Mouse (Mus musculus) ovary, postnatal 36 days (tissue): ENCODE data around the gene E2f7.
"Not testable (repeated sequence)": the region's sequence is repeated elsewhere in the genome, so short reads cannot be mapped to it uniquely, and the experiment has no call there.

Source experiments
- DNase-seq: peaks from one replicate; pipeline ENCODE4 v3.0.0; 2022; ENCODE audit warnings: low spot score, mixed read lengths

E2f7 gene

GRCm38 (mm10) chr10:110744686-110745639, at the start of gene E2f7:
Gene E2f7, plus strand, starts transcription at chr10:110745439.
- DNase-seq = peak; percentile 90

GRCm38 (mm10) chr10:110701276-110701675, 44.0 kb upstream of the E2f7 start:
- no peak for DNase-seq

GRCm38 (mm10) chr10:110705672-110706071, 39.6 kb upstream of the E2f7 start:
- DNase-seq = no peak

GRCm38 (mm10) chr10:110707390-110708113, 37.7 kb upstream of the E2f7 start:
- DNase-seq = no peak

- DNase-seq = no peak
These were observed 28.4 kb upstream of the E2f7 start for GRCm38 (mm10) chr10:110716887-110717286.

DNA sequence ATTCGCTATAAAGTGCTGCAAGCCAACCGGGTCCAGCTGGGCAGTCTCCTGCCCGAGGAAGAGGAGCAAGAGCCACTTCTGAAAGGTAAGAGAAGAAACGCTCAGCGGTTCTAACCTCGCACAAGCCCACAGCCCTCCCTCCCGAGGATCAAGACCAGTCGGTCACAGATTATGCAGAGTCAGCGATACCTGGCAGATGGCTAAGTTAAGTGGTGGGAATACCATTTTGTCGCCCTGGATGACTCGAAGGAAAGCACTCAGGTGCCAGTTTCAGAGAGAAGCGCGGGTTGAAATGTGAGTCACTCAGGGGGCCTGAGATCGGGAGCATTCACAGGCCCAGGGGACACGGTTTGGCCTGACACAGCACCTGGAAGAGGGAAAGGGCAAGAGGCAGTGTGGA, 18.8 kb upstream of the E2f7 start:
- no peak for DNase-seq

- peak; percentile 31 for DNase-seq
These were observed 17.4 kb upstream of the E2f7 start for GRCm38 (mm10) chr10:110727816-110728215.

- DNase-seq = peak; percentile 44
These were observed 11.9 kb upstream of the E2f7 start for GRCm38 (mm10) chr10:110733343-110733742.

- DNase-seq = no peak
These were observed 1.5 kb upstream of the E2f7 start for GRCm38 (mm10) chr10:110743701-110744100.

DNA sequence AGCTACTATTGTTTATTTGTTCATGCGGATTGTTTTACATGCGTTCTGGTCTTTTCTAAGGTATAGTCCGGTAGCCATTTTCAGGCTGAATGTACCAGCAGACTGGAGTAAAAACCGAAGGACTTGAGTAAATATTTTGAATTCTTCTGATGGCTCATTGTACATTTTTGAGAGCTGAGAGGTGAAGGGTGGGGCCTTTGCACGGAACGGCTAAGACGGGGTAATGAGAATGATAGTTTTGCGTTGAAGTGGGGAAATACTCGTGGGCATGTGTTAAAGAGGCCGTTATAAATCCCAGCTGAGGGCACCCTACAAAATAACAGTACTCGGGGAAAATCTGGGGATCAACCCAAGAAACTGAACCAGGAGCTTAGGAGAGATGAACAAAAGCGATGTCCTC, 1.1 kb upstream of the E2f7 start:
- DNase-seq = no peak

GRCm38 (mm10) chr10:110745640-110746032, 397 bp downstream of the E2f7 start:
- no peak for DNase-seq

GRCm38 (mm10) chr10:110749081-110749480, 3.8 kb downstream of the E2f7 start:
- DNase-seq = no peak

DNA sequence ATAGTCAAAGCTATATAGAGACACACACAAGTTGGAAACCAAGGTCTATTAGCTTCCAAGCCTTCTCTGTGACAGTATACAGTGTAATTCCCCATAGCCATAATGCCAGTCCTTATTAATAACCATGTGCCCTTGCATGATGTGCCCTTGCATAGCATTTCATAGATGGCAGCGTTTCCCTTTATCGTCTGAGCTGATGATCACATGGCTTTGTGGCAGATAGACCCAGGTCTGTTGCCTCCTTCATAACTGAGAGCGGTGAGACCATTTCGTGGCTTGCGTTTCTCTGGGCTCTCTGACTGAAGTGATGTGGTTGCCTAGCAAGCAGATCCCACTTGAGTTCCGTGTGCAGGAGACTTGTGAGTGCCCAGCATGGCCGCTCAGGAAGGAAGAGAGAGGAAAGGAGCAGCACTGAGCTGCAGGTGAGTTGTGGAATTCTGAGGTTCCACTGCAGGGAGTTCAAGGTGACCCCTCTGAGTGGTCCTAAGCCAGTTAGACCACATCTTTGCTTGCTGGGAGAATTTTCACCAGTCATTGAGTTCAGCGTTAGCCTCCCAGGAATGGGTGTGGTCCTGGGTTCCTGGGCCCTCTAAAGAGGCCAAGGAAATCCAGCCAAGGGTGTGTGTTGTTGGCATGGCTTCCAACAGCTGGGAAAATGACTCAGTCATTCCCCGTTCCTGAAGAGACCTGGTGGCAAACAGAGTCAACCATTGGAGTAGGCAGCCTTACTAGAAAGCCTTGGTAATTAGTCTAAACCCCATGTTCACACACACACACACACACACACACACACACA, 4.5 kb downstream of the E2f7 start:
- DNase-seq = no peak

GRCm38 (mm10) chr10:110752849-110753248, 7.6 kb downstream of the E2f7 start:
- no peak for DNase-seq

- DNase-seq = no peak
These were observed 10.3 kb downstream of the E2f7 start for GRCm38 (mm10) chr10:110755556-110755955.

DNA sequence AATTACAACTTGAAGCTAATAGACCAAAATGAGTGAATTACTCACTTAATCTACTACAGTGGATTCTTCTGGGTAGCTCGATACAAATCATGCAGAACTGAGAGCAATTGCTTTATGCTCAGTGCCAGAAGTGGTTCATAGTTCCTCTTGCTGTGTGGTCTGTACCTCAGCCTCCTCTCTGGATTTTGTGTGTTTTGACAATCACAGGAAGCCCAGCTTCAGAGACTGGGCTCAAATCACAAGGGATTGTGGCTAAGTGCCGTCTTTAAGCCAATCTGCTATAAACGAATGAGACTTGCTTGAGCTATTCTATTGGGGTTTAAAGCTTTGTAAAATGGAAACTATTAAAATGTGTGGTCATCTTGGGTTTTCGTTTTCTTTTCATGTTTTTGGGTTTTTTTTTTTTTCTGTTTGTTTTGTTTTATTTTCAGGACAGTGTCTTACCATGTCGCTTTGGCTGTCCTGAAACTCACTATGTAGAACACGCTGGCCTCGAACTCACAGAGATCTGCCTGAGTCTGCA, 11.1 kb downstream of the E2f7 start:
- no peak for DNase-seq

DNA sequence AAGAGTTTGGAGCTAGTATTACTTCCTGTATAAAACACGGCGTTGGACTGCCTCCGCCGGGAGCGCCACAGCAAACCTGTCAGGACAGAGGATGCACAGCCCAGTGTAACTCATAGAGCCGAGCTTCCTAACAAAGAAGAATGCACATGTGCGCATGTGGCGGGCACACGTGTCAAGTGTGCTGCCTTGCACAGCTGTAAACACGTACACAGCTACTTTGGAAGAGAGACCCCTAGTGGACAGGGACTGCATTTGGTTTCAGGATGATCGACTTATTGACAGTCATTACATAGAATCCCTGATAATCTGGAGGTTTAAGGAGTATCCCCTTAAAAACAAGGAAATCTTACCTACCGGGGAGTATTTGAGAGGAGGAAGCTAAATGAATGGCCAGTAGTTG, 15.3 kb downstream of the E2f7 start:
- not testable (repeated sequence) for DNase-seq

GRCm38 (mm10) chr10:110762134-110762884, 17.1 kb downstream of the E2f7 start:
- DNase-seq = no peak

DNA sequence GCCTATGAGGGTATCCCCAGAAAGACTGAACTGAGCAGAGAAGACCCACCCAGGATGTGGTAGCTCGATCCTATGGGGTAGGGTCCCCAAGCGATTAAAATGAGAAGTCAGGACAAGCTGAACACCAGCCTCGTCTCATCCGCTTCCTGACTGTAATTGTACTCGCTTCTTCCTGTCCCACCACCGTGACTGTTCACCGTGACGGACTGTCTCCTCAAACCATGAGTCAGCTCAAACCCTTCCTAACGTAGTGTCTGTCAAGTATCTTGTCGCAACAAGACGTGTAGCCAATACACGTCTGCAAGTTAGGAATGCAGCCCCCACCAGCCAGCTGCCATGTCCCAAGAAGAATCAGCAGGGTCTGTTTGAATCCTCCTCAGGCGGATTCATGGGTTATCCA, 18.2 kb downstream of the E2f7 start:
- no peak for DNase-seq

- no peak for DNase-seq
These were observed 24.3 kb downstream of the E2f7 start for GRCm38 (mm10) chr10:110769538-110769937.

- no peak for DNase-seq
These were observed 28.0 kb downstream of the E2f7 start for GRCm38 (mm10) chr10:110773201-110773600.
